Mouse (Mus musculus): ENCODE data around the gene Ptprk.

DNA sequence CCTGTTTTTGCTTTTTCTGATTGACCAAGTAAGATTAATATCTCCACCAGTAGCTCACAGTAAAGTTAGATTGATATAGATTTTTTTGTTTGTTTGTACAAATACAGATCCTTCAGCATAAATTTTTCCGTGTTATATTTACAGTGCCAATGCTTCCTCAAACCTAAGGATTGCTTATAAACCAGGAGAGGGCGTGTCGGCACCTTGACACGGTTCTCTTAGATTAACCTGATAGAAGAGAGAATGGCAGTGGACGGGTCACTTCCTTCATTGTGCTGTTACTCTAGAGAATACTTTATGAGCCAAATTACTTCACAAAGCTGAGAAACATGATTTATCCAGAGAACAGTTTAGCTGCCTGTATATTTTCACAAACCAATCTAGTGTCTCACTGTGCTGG is 505.0 kb downstream of the Ptprk start:
- TF ChIP-seq CTCF (IDR thresholded peaks at IDR 0.05) (no peak), EP300 (IDR thresholded peaks at IDR 0.05) (no peak)

Data from lung, postnatal 0 days (tissue).